Mouse (Mus musculus) ZHBTc4 (cell line): ENCODE data around the gene Pex5.

ENCODE experiments used
- DNase-seq: peaks from one replicate; pipeline ENCODE4 v3.0.0-alpha.2; 2011; ENCODE audit warnings: low read depth, low spot score

The Pex5 gene

DNA sequence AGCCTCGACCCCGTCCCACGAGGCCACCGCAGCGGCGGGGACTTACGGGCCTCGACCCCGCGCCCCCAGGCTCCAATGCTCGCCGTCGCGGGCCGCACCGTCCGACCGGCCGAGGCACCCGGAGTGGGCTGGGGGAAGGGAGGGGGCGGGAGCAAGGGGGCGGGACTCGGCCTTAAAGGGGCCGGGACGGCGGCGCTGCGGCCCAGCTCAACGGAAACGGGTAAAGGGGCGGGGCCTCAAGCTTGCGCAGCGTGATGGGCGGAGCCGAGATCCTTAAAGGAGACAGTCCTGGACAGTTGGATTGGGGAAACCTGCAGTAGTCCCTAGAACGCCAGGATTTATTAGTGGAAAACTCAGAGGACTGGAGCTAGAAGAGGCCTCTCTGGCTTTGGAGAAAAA is at the start of gene Pex5:
Gene Pex5, minus strand, starts transcription at position 141 of the 399 bp plus-strand sequence.
- DNase-seq = peak; percentile 96

DNA sequence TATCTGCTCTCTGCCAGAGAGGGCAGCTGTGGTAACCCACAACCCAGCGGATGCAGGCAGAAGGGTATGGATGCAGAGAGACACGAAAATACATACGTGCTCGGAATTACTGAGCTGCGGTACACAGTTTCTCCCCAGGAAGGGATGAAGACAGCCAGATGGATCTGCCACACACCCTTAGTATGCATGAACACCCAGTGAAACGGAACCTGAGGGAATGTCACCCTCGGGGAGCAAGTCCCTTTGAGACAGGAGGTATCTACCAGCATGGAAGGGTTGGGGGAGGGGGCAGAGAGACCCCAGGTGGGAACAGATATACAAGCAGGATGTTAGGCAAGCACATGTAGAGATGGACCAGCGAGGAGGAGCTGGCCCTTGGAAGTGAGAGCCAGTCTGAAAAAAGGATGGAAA is 49.0 kb upstream of the Pex5 start:
- no peak for DNase-seq

DNA sequence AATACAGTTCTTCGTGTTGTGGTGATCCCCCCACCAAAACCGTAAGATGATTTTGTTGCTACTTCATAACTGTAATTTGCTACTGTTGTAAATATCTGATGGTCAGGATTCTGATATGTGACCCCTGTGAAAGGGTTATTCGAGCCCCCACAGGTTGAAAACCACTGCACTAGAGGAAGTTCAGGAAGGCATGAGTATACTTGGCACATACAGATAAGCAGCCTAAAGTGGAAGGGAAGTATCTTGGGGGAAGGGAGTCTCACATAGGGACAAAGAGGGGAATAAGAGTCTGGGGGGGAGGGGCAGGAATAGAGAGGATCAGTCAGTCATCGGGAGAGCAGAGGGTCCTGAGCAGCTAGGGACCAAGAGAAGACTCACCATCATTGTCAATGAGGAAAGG is 44.5 kb upstream of the Pex5 start:
- DNase-seq = no peak

DNA sequence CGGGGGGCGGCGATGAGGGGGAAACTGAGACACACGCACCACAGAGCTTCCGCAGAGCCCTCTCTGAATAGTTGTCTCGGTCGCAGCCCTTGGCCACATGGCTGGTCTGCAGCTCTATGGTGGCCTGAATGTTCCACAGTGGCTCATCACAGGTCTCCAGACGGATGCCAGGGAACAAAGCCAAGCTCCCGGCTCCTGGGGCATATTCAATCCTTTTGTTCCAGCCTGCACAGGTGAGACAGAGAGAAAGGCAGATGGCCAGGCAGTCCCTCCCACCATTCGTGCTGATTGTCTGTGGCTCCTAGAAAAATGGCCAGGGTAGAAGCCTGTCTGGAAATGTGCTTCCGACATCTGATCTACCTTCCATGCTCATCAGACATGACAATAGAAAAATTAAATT is 43.6 kb upstream of the Pex5 start:
- DNase-seq = no peak

DNA sequence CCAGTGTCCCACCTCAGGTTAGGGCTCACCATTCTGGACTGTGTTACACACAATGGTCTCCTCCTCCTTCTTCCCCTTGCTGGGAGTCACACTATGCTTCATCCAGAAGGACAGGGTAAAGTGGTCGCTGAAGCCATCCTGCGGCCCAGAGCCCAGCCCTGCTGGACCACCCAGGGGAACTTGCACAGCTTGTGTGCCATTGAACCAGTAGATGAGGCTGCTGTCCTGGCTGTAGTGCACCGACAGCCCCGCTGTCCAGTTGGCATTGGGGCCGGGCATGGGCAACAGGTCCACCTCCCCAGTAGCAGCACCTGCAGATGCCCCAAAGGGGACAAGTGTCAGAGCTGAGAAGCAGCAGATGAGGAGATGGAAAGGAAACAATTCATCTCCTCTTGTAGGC is 43.0 kb upstream of the Pex5 start:
- no peak for DNase-seq

DNA sequence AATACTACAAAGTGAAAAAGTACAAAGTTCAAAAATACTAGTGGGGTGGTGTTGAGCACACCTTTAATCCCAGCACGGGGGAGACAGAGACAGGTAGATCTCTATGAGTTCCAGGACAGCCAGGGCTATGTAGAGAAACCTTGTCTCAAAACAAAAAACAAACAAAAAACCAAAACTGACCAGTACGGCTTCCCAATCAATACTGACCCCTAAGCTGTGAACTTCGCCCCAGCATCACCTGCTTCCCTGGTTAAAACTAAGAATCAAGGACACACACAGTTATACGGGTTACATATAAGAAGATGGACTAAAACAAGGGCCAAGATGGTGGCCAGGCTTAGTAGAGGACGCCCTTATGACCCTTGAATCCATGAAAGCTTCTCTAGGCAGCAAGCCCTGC is 41.4 kb upstream of the Pex5 start:
- DNase-seq = no peak

DNA sequence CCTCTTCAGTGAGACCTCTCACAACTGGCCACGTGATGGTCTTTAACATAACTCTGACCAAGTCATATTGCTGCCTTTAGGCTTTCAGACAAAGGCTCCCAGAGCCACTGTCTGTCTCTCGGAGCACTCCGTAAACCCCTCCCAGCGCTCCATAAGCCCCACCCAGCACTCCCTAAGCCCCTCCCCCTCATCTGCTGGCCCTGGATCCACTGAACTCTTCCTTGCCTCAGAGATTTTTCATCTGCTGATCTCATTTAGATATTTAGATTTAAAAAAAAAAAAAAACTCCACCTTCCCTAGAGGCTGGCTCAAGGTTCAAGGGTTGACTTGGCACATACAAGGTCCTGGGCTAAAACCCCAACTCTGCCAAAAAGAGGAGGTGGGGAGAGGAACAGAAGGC is 38.9 kb upstream of the Pex5 start:
- DNase-seq = peak; percentile 85

DNA sequence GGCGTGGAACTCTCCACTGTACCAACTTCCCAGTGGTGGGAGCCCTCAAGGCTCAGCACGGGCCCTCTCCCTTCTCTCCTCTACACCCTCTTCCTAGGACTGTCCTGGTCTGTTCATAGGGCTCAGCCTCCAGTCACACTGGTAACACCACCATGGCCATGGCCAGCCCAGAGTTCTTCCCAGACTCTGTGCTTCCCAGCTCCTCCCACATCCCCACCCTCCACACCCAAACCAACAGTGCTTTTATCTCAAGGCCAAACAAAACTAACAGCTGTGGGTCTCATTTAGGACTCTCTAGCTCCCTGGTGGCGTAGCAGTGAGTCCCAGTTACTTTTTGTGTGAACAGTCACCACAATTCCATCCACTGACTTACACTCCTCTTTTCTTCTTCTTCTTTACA is 37.1 kb upstream of the Pex5 start:
- peak; percentile 56 for DNase-seq

DNA sequence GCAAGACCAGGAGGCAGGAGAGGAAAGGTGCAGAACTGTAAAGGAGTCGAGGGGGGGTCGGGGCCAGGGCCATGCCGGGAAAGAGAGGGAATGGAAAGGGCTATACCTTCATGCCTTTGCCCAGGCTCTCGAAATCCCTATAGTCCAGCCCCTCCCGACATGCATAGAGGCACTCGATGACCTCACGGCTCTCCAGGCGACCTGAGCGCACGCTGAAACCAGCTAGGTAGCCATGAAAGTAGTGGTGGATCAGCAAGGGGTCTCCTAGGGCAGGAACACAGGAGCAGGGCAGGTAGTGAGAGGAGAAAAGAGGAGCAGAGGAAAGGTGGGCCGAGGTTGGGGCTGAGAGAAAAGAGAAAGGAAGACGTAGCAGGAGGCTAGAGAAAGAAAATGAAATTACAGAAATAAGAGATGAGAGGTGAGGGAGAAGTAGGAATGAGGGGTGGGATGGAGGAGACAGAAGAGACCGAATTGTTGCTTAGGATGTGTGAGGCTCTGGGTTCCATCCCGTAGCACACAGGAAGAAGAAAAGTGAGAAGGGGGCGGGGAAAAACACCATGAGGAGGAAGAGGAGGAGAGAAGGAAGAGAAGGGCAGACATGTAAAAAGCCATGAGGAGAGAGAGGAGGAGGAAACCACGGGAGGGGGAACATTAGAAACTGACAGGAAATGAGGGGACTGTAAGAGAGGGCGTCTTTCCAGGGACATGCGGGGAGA is 35.0 kb upstream of the Pex5 start:
- peak; percentile 35 for DNase-seq

DNA sequence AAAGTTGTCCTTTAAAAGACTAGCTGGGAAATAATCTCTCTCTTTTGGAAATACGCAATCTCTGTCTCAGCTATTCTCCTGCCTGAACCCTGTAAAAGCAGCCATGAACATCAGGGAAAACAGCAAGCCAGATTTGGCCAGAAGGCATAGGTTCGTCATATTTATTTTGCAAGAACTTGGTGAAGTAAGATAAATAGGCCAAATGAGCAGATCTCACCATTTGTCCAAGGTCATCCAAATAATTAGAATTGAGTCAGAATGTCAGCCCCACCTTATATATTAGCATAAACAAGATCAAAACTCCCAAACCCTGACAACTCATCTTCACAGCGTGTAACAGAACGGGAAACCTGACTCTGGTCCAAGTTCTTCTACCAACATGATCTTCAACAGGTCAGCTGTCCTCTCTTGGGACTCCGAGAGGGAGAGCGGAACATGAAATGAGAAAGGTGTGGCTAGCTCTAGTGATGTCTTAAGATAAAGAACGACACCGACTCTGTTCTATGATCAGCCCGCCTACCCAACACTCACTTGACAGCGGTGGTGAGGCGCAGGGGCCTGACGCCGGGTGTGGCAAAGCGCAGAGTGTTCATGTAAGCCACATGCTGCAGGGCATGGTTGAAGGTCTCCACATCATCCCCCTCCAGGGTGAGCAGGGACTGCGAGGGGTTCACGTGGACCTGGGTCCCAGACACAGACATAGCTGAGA is 34.2 kb upstream of the Pex5 start:
- peak; percentile 36 for DNase-seq

DNA sequence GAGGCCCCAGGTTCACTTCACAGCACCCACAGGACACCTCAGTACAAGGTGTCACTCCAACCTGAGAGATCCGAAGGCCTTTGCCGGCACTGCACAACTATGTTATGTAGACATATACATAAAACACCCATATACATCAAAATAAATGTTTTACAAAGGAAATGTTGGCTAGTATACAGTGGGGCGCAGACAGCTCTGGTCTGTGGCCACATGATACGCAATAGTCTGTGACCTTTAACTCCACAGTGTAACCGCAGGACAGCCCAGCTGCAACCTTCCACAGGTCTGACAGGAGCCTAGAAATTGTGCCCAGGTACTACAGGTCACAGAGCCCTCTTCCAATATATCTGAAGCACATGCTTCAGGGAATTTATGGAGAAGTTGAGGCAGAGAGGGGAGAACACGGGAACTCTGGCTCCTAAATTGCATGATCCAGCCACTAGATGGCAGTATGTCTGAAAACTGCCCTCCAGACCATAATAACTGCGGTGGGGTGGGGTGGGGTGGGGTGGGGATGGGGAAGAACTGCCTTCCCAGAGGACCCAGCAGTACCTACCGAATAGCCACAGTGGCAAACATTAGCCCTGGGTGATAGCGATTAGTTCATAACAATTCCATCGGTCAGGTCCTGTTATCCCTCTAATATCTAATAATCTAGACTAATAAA is 33.5 kb upstream of the Pex5 start:
- DNase-seq = peak; percentile 68

DNA sequence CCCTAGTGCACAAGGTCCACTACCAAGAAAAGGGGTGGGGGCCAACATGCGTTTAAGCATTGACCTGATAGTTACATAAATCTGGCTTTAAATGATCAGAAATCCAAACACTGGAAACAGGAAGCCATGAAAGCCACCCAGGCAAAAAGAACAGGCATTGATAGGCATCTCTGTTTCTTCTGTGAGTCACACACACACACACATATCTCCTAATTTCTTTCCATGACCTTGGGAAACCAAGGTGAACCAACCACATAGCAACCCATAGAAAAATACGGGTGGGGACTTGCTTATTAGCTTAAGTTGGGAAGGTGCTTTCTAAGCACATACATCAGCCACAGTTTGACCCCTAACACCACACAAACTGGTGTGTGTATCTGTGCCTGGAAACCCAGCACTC is 32.5 kb upstream of the Pex5 start:
- DNase-seq = no peak

DNA sequence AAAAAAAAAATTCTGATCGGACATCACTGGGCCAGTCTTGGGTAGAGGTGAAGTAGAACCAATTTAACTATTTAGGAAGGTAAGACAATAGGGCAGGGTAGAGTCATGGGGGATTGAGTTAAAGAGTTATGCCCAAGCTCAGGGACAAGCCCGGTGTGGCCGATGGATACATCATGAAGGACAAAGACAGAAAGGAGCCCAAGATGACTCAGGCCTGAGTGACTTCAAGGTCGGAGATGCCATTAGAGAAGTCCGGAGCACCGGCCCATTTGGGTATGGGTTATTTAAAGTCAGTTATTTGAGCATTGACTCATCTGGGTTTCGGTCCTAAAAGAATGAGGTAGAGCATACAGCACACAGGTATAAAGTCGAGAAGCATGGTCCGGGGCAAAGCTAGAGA is 31.6 kb upstream of the Pex5 start:
- no peak for DNase-seq

DNA sequence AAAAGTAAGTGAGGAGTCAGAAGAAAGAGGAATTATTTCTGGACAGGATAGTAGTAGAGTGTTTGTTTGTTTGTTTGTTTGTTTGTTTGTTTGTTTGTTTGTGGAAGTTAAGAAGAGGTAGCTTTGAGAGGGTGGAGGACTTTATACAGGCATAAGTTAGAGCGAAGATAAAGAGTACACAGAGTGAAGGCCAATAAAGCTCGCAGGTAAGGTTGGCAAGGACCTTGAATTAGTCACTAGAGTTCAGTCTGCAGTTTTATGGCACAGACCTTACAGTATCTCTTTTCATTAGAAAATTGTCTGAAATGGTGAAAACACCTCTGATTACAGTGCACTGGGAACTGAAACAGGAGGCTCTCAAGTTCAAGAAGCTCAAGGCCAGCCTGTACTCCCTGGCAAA is 31.2 kb upstream of the Pex5 start:
- DNase-seq = no peak

DNA sequence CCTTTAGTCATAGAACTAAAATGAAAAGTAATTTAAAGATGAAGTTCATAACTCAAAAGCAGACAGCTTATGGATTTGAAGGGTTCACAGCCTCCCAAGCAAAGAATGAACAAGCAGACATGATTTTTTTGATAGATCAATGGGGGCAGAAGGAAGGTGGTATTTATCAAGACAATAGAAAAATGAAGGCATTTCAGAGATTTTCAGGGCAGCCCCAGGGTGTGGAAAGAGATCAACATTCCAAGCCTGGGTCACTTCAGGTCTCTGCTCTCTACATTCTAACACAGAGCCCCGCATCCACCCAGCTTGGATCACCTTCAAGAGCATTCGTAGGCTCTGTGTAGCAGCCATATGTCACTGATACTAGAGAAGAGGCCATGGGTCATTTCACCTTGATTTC is 28.5 kb upstream of the Pex5 start:
- no peak for DNase-seq

DNA sequence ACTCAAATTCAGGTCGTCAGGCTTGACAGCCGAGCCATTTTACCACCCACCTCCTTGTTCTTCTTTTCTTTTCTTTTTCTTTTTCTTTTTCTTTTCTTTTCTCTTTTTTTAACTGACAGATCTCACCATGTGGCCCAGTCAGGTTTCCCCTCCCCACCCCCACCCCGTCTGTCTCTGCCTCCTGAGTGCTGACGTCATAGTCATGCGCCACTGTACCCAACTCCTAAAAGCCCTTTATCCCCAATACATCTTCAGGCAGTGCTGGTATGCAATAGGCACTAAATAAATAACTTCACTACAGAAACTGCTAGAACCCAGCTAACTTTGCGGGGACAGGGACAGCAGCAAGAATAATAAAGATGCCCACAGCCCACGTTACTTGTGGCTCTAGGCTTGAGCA is 21.4 kb upstream of the Pex5 start:
- peak; percentile 84 for DNase-seq

DNA sequence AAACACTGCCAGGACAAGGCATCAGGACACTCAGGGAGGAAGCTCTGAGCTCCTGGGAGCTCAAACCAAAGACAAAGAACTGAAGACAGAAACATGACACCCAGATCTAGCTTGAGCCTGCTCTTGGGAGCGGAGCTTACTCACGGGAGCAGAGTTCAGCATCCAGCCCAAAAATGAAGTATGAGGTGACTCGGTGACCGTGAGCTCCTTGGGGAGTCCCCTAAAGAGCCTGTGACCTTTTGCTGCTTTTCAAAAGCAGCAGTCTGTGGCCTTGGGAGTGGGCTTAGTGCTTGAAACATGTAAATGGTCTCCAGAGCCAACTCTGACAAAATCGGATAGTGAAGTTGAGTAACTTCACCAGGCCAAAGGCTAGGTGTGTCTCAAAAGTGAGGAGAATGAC is 20.3 kb upstream of the Pex5 start:
- no peak for DNase-seq

DNA sequence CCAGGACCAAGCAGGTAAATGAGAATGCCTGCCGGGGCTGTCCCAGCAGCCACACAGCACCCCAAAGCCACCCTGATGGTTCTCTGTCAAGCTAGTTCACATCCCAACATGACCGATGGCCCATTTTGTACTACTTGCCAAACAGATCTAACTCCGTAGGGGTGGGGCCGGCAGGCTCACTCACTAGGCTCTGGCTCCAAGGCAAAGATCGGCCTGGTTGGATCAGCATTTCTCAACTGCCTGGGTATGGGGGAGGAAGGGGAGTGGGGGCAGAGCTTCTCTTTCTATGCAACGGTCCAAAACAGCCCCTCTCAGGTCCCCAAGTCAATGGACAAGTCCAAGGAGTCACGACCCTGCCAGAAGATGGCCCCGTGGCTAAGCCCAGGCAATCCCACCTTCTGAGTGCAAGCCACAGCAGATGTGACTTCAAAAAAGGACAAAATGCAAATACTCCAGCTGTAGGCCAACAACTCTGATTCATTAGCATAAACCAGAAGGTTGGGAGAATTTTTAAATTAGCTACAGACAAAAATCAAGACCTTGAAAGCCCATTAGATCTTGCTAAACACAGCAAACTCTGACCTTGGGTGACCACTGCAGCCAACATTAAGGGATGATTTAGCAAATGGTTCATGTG is 18.9 kb upstream of the Pex5 start:
- DNase-seq = no peak

DNA sequence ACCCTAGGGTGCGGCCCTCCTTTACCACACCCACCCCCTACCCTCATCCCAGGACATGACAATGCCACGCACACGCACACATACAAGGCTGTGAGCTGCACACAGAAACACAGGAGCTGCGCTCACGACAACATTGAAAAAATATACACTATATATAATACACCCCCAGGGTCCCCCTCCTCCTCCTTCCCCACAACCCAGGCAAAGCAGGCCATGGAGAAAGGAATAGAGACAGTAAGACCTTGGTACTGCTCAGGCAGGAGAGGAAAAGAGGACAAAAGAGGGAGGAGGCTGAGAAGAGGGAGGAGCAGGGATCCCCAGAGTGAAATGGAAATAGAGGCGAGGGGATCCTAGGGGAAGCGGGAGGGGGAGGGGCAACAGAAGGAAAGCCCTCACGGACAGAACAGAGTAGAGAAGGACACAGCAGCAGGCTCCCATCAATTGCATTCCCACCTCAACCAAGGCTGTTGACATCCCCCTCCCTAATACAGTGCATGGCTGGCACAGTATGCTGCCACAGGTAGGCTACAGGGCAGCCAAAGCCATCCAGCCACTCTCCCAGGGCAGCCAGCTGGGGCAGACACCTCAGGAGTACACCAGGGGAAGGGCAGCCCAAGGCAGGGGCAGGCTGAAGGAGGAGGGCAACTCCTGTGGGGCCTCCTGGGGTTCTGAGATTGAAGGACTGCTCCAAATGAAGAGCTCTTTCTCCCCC is 16.1 kb upstream of the Pex5 start:
- peak; percentile 60 for DNase-seq

DNA sequence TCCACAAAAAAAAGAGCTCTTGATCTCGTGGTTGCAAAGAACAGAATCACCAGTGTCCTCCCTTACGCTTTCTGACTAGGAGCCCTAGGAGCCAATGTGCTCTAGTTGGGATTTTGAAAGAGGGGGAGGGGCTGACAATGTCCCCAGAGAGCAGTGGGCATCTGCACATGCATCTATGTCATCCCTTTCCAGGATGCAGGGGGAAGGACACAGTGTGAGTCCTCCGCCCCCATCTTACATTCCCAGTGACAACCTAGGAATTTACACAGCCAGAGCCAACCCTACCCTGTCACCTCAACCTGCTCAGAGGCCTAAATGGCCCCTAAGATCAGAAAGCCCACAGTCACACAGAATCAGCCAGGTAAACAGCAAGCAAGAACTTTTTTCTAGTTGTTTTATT is 15.5 kb upstream of the Pex5 start:
- DNase-seq = no peak

DNA sequence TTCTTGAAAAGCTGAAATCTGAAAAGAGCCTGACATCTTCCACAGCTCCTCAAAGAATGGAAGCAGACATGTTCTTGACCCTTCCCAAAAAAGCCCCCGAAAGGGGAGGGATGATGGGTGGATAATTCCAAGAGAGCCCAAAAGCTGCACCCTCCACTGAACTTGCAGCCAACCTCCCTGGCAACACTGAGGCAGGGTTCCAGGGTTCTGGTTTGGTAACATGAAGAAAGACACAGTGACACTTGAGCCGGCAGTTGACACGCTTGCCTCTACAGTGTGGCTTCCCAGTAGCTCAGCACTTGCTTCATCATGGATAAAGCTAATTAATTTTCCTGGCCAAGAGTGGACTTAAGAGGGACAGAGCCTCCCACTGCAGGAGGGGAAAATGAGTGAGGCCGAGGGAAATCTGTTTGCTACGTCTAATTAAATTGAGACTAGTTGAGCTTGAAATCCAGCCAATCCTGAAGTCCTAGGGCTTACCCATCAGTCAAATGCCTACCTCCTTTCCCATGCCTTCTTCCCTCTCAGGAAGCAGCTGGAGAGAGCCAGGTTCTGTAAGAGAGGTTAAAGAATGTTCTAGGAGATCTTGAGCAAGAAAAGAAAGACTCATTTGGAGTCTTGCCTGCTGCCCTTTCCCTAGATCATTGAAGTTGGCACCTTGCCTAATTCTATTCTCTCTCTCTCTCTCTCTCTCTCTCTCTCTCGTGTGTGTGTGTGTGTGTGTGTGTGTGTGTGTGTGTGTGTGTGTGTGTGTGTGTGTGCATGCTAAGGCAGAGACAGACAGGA is 13.1 kb upstream of the Pex5 start:
- no peak for DNase-seq
